Mouse (Mus musculus): ENCODE measurements at regions not wholly inside any gene's neighbourhood (a gene's known extent, or its start where the extent isn't known, plus 50 kb on each side); places are given as distances from the start of the nearest gene placed in this dataset.
"Not testable (repeated sequence)": the region's sequence is repeated elsewhere in the genome, so short reads cannot be mapped to it uniquely, and the experiment has no call there.

GRCm38 (mm10) chr9:113149084-113149483 lies 559.0 kb downstream of the Pdcd6ip start:
- ATAC-seq (ENCODE audit: borderline replicate concordance, extremely low read depth, low FRiP score, low TSS enrichment) = no peak
- Histone ChIP-seq H3K27ac (no peak overlapping the region), H3K4me2 (no peak overlapping the region), H3K9ac (no peak overlapping the region), H3K4me3 (no peak overlapping the region), H3K4me1 (no peaks in the 10 kb centered on the region), H3K36me3 (no peaks in the 10 kb centered on the region), H3K27me3 (no peaks in the 10 kb centered on the region), H3K9me3 (no peaks in the 10 kb centered on the region)
- 66% methylated on average over 5 of the region's 5 CpGs for WGBS

- no peaks in the 10 kb centered on the region for H3K36me3 ChIP-seq
- no peak overlapping the region for H3K4me2 ChIP-seq
- H3K9me3 ChIP-seq = no peaks in the 10 kb centered on the region
- WGBS = 39% methylated on average over 2 of the region's 2 CpGs
- no peak overlapping the region for H3K27ac ChIP-seq
- no peak overlapping the region for H3K9ac ChIP-seq
- no peaks in the 10 kb centered on the region for H3K27me3 ChIP-seq
- H3K4me1 ChIP-seq = no peaks in the 10 kb centered on the region
- ATAC-seq (ENCODE audit: borderline replicate concordance, extremely low read depth, low FRiP score, low TSS enrichment) = no peak
- no peak overlapping the region for H3K4me3 ChIP-seq
Measured at GRCm38 (mm10) chr9:113146571-113146970, 561.5 kb downstream of the Pdcd6ip start.

- ATAC-seq (ENCODE audit: borderline replicate concordance, extremely low read depth, low FRiP score, low TSS enrichment) = no peak
- WGBS = 60% methylated on average over 2 of the region's 2 CpGs
- Histone ChIP-seq H3K4me1 (no peaks in the 10 kb centered on the region), H3K9ac (no peak overlapping the region), H3K4me3 (no peak overlapping the region), H3K27me3 (no peaks in the 10 kb centered on the region), H3K27ac (no peak overlapping the region), H3K9me3 (no peaks in the 10 kb centered on the region), H3K4me2 (no peak overlapping the region), H3K36me3 (no peaks in the 10 kb centered on the region)
Measured at GRCm38 (mm10) chr9:113145036-113145435, 563.0 kb downstream of the Pdcd6ip start.

GRCm38 (mm10) chr9:113134611-113135010 lies 573.4 kb downstream of the Pdcd6ip start:
- ATAC-seq (ENCODE audit: borderline replicate concordance, extremely low read depth, low FRiP score, low TSS enrichment) = no peak
- no peaks in the 10 kb centered on the region for H3K4me1 ChIP-seq
- no peak overlapping the region for H3K4me2 ChIP-seq
- no peaks in the 10 kb centered on the region for H3K9me3 ChIP-seq
- H3K27ac ChIP-seq = no peak overlapping the region
- H3K4me3 ChIP-seq = no peak overlapping the region
- no peak overlapping the region for H3K9ac ChIP-seq
- WGBS = 85% methylated on average over 3 of the region's 3 CpGs
- no peaks in the 10 kb centered on the region for H3K36me3 ChIP-seq
- no peaks in the 10 kb centered on the region for H3K27me3 ChIP-seq

- no peaks in the 10 kb centered on the region for H3K4me1 ChIP-seq
- no peak overlapping the region for H3K4me3 ChIP-seq
- 57% methylated on average over 7 of the region's 7 CpGs for WGBS
- no peak for ATAC-seq (ENCODE audit: borderline replicate concordance, extremely low read depth, low FRiP score, low TSS enrichment)
- no peak overlapping the region for H3K9ac ChIP-seq
- H3K9me3 ChIP-seq = no peaks in the 10 kb centered on the region
- H3K27me3 ChIP-seq = no peaks in the 10 kb centered on the region
- no peak overlapping the region for H3K27ac ChIP-seq
- no peaks in the 10 kb centered on the region for H3K36me3 ChIP-seq
- H3K4me2 ChIP-seq = no peak overlapping the region
Measured at GRCm38 (mm10) chr9:113123004-113123692, 584.9 kb downstream of the Pdcd6ip start.

GRCm38 (mm10) chr9:113122253-113122749 lies 585.8 kb downstream of the Pdcd6ip start:
- no peak overlapping the region for H3K9ac ChIP-seq
- no peaks in the 10 kb centered on the region for H3K9me3 ChIP-seq
- no peaks in the 10 kb centered on the region for H3K4me1 ChIP-seq
- H3K27me3 ChIP-seq = no peaks in the 10 kb centered on the region
- WGBS = 42% methylated on average over 3 of the region's 3 CpGs
- no peaks in the 10 kb centered on the region for H3K36me3 ChIP-seq
- ATAC-seq (ENCODE audit: borderline replicate concordance, extremely low read depth, low FRiP score, low TSS enrichment) = no peak
- H3K4me2 ChIP-seq = no peak overlapping the region
- no peak overlapping the region for H3K27ac ChIP-seq
- H3K4me3 ChIP-seq = no peak overlapping the region

GRCm38 (mm10) chr9:113120385-113120784 lies 587.7 kb downstream of the Pdcd6ip start:
- H3K27ac ChIP-seq = no peak overlapping the region
- H3K4me1 ChIP-seq = no peaks in the 10 kb centered on the region
- ATAC-seq (ENCODE audit: borderline replicate concordance, extremely low read depth, low FRiP score, low TSS enrichment) = no peak
- H3K36me3 ChIP-seq = no peaks in the 10 kb centered on the region
- H3K27me3 ChIP-seq = no peaks in the 10 kb centered on the region
- H3K9ac ChIP-seq = no peak overlapping the region
- no peak overlapping the region for H3K4me2 ChIP-seq
- no peaks in the 10 kb centered on the region for H3K9me3 ChIP-seq
- no peak overlapping the region for H3K4me3 ChIP-seq

- Histone ChIP-seq H3K27ac (no peak overlapping the region), H3K36me3 (no peaks in the 10 kb centered on the region), H3K4me1 (no peaks in the 10 kb centered on the region), H3K9ac (no peak overlapping the region), H3K9me3 (no peaks in the 10 kb centered on the region), H3K4me3 (no peak overlapping the region), H3K4me2 (no peak overlapping the region), H3K27me3 (no peaks in the 10 kb centered on the region)
- WGBS = 67% methylated on average over 1 of the region's 1 CpGs
- no peak for ATAC-seq (ENCODE audit: borderline replicate concordance, extremely low read depth, low FRiP score, low TSS enrichment)
Measured at GRCm38 (mm10) chr9:113119721-113120120, 588.3 kb downstream of the Pdcd6ip start.

- no peak for ATAC-seq (ENCODE audit: borderline replicate concordance, extremely low read depth, low FRiP score, low TSS enrichment)
- Histone ChIP-seq H3K27me3 (no peaks in the 10 kb centered on the region), H3K36me3 (no peaks in the 10 kb centered on the region), H3K4me3 (no peak overlapping the region), H3K4me1 (no peaks in the 10 kb centered on the region), H3K9ac (no peak overlapping the region), H3K4me2 (no peak overlapping the region), H3K27ac (no peak overlapping the region), H3K9me3 (no peaks in the 10 kb centered on the region)
- WGBS = 47% methylated on average over 5 of the region's 5 CpGs
Measured at GRCm38 (mm10) chr9:113115576-113115975, 592.5 kb downstream of the Pdcd6ip start.

GRCm38 (mm10) chr9:113112753-113113152 lies 595.3 kb downstream of the Pdcd6ip start:
- H3K27ac ChIP-seq = no peak overlapping the region
- no peak overlapping the region for H3K4me3 ChIP-seq
- no peak for ATAC-seq (ENCODE audit: borderline replicate concordance, extremely low read depth, low FRiP score, low TSS enrichment)
- no peaks in the 10 kb centered on the region for H3K9me3 ChIP-seq
- H3K9ac ChIP-seq = no peak overlapping the region
- no peaks in the 10 kb centered on the region for H3K27me3 ChIP-seq
- no peaks in the 10 kb centered on the region for H3K36me3 ChIP-seq
- no peak overlapping the region for H3K4me2 ChIP-seq
- H3K4me1 ChIP-seq = no peaks in the 10 kb centered on the region

- Histone ChIP-seq H3K9me3 (no peaks in the 10 kb centered on the region), H3K36me3 (no peaks in the 10 kb centered on the region), H3K9ac (no peak overlapping the region), H3K4me3 (no peak overlapping the region), H3K27ac (no peak overlapping the region), H3K4me2 (no peak overlapping the region), H3K4me1 (no peaks in the 10 kb centered on the region), H3K27me3 (no peaks in the 10 kb centered on the region)
- 67% methylated on average over 1 of the region's 1 CpGs for WGBS
- no peak for ATAC-seq (ENCODE audit: borderline replicate concordance, extremely low read depth, low FRiP score, low TSS enrichment)
Measured at GRCm38 (mm10) chr9:113101733-113102132, 606.3 kb downstream of the Pdcd6ip start.

GRCm38 (mm10) chr9:113100641-113101040 lies 607.4 kb downstream of the Pdcd6ip start:
- H3K27me3 ChIP-seq = no peaks in the 10 kb centered on the region
- no peaks in the 10 kb centered on the region for H3K4me1 ChIP-seq
- no peak for ATAC-seq (ENCODE audit: borderline replicate concordance, extremely low read depth, low FRiP score, low TSS enrichment)
- H3K9ac ChIP-seq = no peak overlapping the region
- no peaks in the 10 kb centered on the region for H3K36me3 ChIP-seq
- no peak overlapping the region for H3K4me2 ChIP-seq
- no peaks in the 10 kb centered on the region for H3K9me3 ChIP-seq
- no peak overlapping the region for H3K4me3 ChIP-seq
- no peak overlapping the region for H3K27ac ChIP-seq
- 71% methylated on average over 4 of the region's 4 CpGs for WGBS

GRCm38 (mm10) chr9:113095421-113095820 lies 612.6 kb downstream of the Pdcd6ip start:
- H3K27ac ChIP-seq; H3K4me1 ChIP-seq; ATAC-seq (ENCODE audit: borderline replicate concordance, extremely low read depth, low FRiP score, low TSS enrichment); H3K36me3 ChIP-seq; H3K9ac ChIP-seq; H3K9me3 ChIP-seq; H3K4me3 ChIP-seq; H3K4me2 ChIP-seq; H3K27me3 ChIP-seq: not testable (repeated sequence)
- WGBS = 71% methylated on average over 1 of the region's 1 CpGs

Data from lung, embryonic 15.5 days (tissue).